Mouse (Mus musculus): ENCODE measurements around the gene Nos1ap.

Gene Nos1ap

DNA sequence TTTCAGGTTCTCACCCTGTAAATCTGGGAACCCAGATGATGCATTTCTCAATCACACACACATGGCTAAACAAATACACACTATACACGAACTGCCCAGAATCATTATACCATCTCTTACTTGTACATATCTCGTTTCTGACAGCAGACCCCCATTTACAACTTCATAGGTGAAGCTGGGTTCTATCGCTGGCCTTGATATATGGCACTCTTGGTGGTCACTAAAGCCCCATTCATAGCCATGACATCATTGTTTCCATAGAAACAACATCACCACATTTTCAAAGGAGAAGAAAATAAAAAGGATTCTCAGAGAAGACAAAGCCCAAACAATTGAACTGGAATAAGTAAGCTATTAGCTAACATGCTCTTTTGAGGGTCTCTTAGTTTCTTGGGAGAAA is 174.3 kb downstream of the Nos1ap start:
- DNase-seq (ENCODE audit: low spot score): no peak

DNA sequence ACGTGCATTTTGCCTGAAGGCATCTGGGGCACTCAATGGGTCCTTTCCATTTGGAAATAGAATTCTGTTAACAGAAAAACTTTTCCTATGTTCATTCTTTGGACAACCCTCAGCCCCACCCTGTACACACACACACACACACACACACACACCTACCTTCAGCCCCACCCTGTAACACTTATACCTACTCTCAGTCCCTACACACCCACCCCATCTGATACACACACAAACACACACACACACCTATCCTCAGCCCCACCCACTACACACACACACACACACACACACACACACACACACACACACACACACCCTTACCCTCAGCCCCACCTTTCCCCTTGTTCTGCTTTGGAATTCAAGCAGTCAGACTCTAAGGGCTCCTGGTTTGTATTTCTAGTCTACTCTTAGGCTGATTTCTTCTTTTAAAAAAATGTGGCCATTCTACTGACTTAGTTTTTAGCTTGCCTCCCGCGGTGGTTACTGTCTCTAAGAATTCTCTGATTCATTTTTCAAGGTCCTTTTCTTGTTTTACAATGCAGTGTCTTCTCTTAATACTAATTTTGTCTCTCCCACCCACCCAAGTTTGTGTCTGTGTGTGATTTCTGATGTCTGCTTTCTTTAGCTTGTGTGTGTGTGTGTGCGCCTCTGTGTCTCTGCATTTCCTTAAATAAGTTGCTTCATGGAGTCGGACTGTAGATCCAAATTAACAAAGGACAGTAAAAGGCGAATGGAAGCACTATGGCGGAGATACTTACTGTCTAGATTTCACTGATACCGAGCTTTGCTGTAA is 179.1 kb downstream of the Nos1ap start:
- DNase-seq (ENCODE audit: low spot score): no peak

DNA sequence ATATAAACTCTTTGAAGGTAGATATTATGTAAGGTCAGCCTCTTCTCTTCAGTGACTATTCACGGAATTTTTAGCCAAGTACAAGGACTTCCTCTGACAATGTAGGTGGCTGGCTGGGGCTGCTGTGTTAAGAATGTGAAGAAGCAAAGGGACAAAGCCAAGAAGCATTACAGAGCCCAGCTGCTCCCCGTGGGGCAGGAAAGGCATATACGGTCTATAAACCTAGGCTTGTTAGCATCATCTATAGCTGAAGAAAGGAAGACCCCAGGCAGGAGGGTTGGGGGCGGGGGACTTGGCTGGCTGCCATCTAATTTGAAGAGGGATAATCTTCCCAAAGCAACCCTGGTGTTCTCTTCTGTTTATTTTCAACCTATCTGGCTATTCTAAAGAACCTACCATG is 180.6 kb downstream of the Nos1ap start:
- DNase-seq (ENCODE audit: low spot score): no peak

DNA sequence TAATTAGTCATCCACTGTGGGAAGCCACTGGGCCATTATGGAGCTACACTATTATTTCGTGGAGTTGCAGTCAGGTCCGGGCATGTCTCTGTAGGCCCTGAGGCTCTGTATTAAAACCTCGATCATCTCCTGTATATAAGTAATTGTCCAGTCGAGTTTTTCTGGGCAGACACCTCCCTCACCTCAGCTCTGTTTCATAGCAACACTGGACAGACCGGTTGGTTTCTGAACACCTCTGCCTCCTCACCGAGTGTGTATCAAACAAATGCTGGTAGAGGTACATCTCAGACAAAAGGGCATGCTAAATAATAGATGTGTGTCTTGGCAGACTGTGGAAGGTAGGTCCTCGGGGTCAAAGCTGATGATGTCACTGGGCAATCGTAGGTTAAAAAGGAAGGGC is 182.7 kb downstream of the Nos1ap start:
- DNase-seq (ENCODE audit: low spot score): no peak

DNA sequence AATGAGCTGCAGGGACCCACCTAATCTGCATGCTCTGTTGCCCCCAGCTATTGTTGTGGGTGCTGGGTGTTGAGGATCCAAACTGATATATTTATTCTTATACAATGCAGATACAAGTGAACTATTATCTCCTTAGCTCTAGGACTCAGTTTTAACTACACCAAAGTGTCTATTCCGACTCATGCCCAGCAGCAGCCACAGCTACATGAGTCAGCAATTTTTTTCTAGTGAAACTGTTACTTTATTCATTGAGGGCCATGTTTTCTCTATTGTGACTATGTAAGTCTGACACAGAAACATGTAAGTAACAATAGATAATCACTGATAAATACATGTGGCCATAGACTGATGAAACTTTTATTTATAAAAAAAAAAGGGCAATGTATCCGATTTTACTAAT is 184.5 kb downstream of the Nos1ap start:
- DNase-seq (ENCODE audit: low spot score): no peak

DNA sequence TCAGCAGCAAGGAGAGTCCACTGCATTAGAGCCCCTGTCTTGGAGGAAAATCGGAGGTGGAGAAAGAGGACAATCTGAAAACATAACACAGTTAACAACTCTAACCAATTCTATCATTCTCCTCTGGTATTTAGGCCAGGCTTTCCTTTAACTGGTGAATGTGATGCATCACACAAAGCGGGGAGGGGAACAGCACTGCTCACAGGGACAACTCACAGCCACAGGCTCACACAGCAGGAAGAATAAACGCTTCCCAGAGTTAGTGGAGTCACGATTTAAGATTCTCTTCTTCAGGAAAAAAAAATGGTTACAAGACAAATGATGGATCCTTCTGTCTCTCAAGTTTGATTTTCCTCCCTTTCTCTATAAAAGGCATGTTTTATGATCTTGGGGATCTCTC is 187.0 kb downstream of the Nos1ap start:
- DNase-seq (ENCODE audit: low spot score): no peak

DNA sequence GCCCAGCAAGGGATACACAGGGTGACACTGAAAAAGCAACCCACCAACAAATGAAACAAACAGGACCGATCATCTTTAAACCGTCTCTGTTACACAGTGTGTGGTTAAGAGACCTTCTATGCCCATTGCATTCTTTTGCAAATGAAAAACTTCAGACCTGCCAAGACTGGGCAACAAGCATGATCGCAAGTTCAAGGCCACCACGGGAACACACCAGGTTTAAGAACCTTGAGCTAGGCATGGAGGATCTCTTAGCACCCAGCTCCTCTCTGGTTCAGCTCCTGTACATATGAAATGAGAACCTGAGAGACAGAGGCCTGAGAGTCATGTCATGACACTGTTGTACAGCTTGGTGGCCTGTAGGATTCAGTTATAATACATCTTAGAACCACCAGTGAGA is 190.8 kb downstream of the Nos1ap start:
- DNase-seq (ENCODE audit: low spot score): no peak

DNA sequence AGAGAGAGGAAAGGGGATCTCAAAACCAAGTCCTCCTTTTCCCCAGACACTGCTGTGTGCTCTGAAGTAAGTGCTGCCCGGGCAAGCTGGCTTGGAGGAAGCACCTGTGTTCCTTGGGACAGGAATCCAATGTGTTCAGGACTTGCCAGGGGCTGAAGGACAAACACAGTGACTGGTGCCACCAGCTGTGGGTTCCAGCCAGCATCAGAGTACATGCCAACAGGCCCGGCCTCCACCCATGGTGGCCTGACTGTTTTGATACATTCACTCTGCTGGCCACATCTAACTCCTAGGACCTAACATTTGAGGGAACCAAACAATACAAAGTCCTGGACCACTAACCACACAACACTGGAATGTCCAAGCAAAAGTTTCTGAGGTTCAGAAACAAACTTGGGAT is 194.6 kb downstream of the Nos1ap start:
- DNase-seq (ENCODE audit: low spot score): no peak

DNA sequence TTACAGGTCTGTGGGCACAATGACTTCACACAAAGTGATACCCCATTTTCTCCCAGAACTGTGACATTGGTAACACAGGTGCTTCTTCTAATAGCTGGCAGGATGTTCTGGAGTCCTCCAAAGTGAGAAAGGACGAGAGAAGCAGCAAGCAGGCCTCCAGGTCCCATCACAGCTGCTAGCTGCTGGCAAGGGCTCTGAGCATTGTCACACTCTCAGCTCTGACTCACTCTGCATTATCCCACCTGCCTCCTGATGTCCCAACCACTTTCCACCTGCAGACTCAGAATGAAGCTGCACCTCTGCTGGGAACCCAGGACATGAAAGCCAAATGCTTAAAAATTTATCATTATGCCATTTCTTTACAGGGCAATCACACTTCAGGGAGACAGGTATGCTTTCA is 195.0 kb downstream of the Nos1ap start:
- no peak for DNase-seq (ENCODE audit: low spot score)

DNA sequence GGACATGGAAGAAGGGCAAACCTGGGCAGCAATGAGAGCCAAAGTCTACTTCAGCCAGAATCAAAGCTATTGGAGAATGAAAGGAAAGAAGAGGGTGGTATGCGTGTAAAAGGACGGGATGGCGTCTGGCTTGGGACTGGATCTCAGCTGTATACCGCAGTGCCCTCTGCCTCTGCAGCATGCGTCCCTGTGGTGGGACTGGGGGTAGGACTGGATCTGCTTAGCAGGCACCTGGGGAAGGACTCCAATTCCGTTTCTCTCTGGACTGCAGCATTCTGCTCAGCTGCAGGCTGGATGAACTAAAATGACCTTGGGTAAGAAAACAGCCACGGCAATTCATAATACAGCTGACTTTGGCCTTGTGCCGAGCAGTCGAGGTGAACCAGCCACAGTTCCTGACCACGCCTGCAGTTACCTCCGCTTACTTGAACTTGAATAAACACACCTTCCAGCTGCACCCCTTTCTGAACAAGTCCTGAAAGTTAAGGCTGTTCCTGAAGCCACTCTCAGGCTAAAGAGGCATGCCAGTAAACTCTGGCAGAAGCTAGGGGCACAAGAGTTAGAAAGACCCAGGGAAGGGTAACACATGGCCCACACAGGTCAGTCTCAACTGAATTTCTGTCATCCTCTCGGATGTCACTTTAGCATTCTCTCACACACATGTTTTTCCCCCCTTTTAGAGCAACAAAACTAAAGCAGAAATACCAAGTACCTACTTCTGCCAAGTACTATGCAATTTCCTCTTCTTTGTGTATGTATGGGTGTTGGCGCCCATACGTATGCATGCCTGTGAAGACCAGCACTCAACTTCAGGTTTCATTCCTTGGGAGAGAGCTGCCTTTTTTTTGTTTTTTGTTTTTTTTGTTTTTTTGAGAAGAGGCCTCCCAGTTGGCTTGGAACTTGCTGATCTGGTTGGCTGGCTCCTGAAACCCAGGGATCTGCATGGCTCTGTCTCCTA is 196.6 kb downstream of the Nos1ap start:
- no peak for DNase-seq (ENCODE audit: low spot score)

DNA sequence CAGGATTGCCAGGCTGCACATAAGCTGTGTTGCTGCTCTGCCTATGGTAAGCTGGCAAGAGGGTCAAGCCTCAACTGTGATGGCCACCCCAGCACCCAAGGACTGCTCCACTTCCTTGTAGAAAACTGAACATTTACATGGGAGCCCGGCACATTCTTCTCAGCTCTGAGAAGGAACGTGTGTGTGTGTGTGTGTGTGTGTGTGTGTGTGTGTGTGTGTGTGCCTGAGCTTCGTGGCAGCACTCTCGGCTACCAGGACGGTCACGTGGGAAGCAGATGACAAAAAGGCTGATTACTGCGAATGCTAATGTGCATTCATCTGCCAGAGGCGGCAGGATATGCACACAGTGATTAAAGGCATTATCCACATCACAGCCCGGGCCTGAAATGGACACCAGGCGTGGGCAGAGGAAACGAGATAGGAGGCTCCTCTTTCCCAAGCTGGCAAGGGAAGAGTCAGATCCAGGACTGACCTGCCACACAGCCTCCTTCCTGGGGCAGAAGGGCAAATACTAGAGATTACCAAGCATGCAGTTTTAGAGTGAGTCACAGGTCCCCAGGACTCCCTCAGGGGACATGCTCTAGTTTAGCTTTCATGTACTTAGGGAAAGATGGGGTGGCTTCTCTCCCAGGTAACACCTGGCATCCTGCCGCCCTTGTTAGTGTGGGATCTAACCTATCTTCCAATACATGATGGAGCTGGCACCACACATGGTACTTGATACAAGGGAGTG is 202.3 kb downstream of the Nos1ap start:
- no peak for DNase-seq (ENCODE audit: low spot score)

DNA sequence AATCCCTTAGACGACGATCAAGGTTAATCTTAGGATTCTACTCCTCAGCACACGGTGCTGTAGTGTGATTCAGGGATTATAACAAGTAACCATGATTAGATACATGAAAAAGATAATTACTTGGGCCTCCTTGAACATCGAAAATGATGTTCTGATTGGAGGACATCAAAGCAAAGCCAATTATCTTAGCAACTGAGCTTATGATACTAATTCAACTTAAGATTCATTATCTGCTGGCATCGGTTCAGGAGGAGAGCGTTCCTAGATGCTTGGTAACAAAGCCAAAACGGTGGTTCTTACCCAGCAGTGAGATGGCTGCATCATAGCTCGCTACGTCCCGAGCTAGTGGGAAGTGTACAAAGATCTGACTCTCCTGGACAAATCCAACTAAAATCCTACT is 204.2 kb downstream of the Nos1ap start:
- DNase-seq (ENCODE audit: low spot score): no peak

DNA sequence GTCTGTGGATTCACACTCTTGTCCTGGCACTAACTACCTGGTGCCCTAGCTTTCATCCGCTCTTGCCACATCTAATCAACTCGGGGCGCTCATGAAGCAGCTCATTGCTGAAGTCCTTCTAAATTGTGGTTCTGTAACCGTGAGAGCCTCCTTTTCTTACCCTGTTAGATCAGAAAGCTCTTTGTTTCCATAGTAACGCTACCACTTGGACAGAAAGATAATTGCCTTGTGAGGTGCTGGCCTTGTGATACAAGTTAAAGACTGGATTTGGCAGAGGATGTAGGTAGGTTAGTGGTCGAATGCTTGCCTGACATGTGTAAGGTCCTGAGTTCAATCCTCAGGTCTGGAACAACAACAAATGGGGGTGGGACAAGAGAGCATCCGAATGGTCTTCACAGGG is 206.1 kb downstream of the Nos1ap start:
- DNase-seq (ENCODE audit: low spot score): no peak

DNA sequence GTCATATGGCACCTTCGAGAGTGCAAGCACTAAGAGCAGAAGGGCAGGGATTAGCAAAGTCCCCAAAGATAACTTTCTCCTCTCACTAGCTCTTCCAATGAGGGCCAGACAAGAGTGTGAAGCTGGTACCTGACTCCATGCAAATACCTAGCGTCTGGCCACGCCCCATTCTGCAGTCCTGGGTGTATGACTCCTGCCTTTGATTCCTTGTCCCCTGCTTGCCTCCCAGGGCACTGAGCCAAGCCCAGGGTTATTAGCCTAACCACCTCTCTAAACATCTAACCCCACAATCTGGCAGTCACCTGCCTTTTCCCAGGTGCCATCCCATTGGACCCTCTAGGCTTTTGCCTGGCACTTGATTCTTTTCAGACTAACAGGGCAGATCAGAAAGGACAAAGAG is 208.2 kb downstream of the Nos1ap start:
- DNase-seq (ENCODE audit: low spot score): no peak

DNA sequence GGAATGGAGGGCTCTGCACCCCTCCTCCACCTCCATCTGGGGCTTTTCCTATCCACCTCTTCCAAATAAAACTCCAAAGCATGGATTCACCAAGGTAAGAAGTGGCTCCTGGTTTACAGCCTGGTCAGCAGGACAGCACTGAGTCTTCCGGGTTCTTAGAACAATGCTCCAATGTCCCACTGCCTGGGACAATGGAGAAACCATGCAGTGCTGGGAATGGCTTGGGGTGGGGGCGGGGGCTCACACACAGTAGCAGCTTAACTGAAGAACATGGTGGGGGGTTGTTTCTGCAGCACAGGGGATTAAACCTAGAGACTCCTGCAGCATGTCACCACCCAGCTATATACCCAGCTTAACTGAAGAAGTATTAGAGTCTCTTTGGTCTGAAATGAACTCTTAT is 209.2 kb downstream of the Nos1ap start:
- DNase-seq (ENCODE audit: low spot score): no peak

DNA sequence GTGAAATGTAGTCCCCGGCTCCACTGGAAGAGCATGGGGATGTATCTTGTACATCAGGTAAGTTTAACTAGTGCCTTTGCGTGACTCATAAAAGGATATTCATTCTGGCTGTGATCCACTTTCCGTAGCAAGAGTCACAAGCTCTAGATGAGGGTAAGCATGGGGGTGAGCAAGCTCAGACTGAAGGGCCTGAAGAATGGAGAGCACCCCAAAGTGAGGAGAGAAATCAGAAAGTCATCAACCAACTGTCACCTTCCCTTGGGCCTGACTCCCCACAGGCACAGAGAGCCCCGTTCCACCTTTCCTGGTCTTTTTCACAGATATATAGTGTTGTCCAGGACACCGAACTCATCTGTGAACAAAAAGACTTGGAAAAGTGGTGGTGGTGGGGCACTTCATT is 213.9 kb downstream of the Nos1ap start:
- no peak for DNase-seq (ENCODE audit: low spot score)

DNA sequence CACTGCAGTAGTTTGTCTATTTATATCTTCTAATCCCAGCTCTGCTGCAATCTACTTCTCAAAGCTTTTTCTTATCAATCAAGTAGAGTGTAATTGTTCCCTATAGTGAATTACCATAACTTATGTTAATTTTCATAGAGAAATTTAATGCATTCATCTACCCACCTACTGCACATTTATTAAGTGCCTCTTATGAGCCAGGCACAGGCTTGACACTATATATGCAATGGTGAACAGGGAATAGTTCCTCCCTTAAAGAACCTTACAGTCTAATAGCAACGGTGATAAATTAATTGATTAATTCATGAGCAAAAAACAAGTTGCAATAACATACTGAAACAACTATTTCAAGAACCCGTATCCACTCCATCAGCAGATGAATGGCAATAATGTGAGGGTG is 215.9 kb downstream of the Nos1ap start:
- DNase-seq (ENCODE audit: low spot score): no peak

DNA sequence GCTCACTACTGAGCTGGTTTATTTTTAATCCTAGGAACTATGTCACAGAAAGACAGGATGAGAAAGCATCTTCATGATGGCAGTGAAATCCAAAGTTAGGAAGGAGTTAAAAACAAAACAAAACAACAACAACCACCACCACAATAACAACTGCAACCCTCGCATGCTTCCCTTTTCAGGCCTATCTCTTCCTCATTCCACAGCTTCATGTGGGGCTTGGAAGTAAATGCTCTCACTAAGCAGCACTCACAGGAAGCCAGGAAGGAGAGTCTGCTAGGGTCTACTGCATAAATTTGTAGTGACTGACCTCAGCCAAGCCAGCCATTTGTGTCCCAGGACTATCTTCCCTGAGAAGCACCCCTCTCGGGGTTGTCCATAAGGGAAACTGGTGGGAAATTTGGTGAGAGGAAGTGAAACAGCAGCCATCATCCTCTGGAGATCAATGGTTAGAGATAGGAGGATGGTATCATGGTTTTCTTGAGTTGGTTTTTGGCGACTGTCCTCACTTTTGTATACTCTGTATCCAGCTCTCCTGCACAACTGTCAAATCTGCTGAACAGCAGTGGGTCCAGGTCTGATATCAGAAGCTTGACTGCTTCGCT is 218.4 kb downstream of the Nos1ap start:
- no peak for DNase-seq (ENCODE audit: low spot score)

DNA sequence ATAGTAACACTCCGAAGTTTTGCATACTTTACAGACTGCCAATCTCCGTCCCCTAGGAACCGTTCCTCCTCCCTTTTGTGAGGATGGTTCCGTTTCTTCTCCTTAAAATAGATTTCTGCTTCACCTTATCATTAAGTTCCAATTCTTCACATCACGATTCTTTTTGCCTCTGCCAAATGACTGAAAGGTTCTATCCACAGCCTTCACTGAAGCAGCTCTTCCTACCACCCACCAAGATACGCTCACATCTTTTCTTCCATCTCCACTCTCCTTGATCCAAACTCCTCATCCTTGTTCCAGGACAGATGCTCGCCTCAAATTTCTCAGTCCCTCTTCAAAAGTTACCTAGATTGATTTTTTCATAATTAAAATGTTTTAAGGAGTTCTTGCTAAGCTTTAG is 220.8 kb downstream of the Nos1ap start:
- DNase-seq (ENCODE audit: low spot score): no peak

DNA sequence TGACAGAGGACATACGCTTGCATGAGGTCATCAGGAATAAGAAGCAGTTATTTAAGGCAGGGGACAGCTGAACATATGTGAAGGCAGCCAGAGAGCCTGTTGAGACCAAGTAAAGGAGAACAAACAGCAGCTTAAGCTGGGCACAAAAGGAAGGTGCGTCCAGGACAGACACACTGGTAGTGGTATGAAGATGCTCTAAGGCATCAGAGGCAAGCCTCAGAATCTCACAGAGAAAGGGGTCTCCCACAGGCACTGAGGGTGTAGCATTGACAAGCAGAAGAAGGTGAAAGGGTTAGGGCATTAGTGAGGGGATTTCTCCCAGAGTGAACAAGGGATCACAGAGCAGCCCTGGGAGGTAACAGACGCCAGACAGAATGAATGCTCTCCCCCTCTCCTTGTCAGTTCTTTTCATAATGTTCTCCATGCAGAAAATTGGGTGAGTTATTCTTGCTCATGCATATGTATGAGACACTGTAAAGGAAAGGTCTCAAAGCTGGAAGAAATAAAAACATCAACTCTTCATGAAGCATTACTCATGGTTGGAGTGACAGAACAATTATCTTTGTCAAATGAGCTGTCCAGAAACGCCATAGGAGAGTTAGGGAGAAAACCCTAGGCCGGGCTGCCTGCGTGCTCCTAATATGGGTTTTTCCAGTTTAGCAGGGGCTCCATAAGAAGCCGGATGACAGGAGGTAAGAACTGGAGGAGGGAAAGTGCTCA is 222.5 kb downstream of the Nos1ap start:
- DNase-seq (ENCODE audit: low spot score): no peak

DNA sequence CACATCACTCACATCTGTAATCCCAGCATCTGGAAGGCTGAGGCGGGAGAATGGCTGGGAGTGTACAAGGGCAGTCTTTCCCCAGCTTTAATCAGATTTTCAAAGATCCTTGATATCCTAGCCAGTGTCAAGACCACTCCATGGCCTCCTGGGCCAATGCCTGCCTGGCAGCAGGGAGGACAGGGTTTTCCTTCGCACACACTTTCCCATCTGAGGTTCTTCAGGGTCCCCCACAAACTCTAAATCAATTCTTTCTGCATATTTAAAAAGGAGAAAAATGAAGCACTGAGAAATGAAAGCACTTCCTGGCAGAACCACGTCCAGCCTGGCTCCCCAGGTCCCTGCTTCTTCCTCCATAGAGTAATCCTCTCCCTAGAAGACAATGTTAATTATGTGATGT is 225.9 kb downstream of the Nos1ap start:
- no peak for DNase-seq (ENCODE audit: low spot score)

Measured in adipocyte (in vitro differentiated cells).